Mouse (Mus musculus): ENCODE data around the gene Hdac8.
A peak's percentile ranks its signal among the peaks of the same experiment; 100 is the strongest.

Gene Hdac8

GRCm38 (mm10) chrX:102339396-102340155, 165.6 kb downstream of the Hdac8 start:
- DNase-seq (ENCODE audit: low read depth, low spot score) = no peak

DNA sequence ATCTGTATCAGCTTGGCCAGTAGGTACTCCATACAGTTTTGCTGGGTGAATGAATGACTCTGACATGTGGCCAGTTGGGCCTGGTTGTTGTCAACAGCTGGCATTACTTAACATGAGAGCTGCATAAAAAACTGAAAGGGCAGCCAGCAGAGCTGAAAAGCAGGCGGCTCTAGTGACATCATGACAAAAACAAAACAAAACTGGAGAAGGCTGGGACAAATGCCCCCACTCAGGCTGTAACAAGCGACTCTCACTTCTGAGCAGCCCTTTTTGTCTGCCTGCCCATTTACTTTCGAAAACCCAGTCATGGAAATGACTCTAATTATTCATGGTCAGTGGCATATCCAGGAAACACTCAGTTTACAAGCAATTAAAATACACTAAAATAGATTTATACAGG, 185.5 kb downstream of the Hdac8 start:
- no peak for DNase-seq (ENCODE audit: low read depth, low spot score)

DNA sequence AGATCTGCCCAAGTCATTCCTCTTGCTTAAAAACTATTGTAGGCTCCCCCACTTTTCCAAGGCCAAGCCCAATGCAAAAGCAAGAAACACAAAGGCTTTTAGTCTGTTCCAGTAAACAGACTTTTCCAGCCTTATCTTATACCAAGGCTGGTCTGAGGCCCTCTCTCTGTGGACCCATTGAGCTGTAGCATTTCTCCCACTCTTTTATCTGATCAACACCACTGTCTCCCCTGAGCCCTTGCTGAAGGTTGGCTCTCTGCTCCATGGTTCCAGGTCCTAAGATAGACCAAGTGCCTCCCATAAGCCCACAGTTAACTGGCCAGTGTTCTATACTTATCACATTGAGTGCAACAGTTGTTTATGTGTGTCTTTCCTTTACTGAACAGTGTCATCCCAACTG, 185.9 kb downstream of the Hdac8 start:
- DNase-seq (ENCODE audit: low read depth, low spot score) = no peak

DNA sequence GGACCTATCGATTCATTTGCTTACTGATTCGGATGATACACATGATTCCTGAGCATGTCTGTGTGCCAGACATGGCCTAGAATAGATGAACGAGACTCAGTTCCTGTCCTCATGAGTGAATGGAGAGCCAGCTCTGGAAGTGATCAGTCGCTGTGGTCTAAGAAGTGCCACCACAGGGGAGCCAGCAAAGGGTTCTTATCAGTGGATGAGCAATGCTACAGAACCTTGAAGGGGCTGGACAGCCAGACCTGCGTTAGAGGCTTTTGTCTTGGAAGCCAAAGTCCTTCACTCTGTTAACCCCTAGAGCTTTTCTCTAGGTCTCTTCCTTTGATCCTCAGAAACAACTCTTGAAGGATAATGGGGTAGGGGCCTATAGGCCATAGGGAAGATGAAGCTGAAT, 186.4 kb downstream of the Hdac8 start:
- DNase-seq (ENCODE audit: low read depth, low spot score) = no peak

DNA sequence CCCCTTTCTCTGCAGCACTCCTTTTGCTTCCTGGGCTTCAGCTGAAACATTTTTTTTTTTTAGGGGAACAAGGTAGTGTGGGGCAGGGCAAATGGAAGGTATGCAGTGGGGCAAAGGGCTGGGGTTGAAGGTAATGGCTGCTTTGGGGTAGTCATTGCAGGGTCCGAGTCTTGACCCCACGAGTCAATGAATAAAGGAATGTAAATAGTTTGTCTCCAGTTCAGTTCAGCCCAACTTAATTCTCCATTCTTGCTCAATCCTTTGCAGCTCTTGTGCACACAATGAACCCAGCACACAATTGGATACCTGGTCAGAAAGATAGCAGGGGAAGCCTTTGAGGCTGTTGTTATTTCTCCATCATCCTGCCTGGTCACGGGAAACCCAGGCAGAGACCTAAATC, 194.0 kb downstream of the Hdac8 start:
- DNase-seq (ENCODE audit: low read depth, low spot score) = no peak

- DNase-seq (ENCODE audit: low read depth, low spot score) = no peak
Measured at GRCm38 (mm10) chrX:102307511-102307910, 197.6 kb downstream of the Hdac8 start.

- peak; percentile 31 for DNase-seq (ENCODE audit: low read depth, low spot score)
Measured at GRCm38 (mm10) chrX:102305806-102306205, 199.4 kb downstream of the Hdac8 start.

DNA sequence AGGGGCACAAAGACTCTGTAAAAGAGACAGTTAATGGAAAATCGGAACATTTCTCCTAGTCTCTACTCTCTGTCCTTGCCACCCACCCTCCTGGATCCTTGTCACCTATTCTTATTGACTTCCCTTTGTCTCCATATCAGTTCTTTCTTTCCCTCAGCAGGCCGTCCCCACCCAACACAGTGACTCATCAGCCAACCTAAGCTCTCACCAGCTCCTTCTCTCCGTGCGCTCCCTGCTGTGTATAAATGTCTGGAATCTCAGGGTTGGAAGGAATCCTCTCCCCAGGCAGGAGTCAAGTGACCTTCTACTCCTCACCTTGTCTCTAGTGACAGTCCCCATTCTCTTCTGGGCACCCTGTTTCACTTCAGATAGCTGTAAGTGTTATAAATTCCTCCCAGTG, 200.2 kb downstream of the Hdac8 start:
- DNase-seq (ENCODE audit: low read depth, low spot score) = peak; percentile 74

GRCm38 (mm10) chrX:102302476-102302875, 202.7 kb downstream of the Hdac8 start:
- DNase-seq (ENCODE audit: low read depth, low spot score) = peak; percentile 7

- no peak for DNase-seq (ENCODE audit: low read depth, low spot score)
Measured at GRCm38 (mm10) chrX:102284889-102285288, 220.3 kb downstream of the Hdac8 start.

DNA sequence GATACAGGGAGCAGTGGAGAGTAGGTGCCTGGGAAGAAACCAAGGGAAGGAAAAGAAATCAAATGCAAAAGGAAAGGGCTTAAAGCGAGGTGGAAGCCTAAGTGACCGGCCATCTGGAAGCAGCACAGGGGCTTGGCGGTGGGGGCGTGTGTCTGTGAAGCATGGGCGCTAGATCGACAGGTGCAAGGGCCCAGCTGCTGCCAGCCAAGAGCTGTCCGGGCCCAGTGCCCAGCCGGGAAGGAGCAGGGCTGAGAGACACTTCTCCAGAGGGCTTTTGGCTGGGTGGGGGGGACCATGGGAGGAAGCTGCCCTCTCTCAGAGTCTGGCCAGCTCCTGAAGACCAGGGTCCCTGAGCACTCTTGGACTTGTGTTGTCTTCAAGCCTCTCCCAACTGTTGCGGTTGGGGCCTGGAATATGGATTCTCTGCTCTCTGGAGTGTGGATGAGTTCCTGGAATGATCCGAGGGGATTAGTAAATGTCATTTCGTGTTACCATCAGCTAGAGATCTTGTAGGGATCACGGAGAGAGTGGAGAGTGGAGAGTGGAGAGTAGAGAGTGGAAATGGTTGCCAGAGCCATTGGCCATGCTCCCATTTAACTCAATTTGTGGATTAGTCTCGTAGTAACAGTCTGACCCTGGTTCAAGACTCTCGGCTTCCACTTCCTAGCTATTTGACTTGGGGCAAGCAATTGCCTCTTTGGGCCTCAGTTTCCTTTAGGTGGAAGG, 242.4 kb downstream of the Hdac8 start:
- DNase-seq (ENCODE audit: low read depth, low spot score) = no peak

GRCm38 (mm10) chrX:102259772-102260171, 245.4 kb downstream of the Hdac8 start:
- DNase-seq (ENCODE audit: low read depth, low spot score) = no peak

- DNase-seq (ENCODE audit: low read depth, low spot score) = peak; percentile 3
Measured at GRCm38 (mm10) chrX:102253892-102254291, 251.3 kb downstream of the Hdac8 start.

DNA sequence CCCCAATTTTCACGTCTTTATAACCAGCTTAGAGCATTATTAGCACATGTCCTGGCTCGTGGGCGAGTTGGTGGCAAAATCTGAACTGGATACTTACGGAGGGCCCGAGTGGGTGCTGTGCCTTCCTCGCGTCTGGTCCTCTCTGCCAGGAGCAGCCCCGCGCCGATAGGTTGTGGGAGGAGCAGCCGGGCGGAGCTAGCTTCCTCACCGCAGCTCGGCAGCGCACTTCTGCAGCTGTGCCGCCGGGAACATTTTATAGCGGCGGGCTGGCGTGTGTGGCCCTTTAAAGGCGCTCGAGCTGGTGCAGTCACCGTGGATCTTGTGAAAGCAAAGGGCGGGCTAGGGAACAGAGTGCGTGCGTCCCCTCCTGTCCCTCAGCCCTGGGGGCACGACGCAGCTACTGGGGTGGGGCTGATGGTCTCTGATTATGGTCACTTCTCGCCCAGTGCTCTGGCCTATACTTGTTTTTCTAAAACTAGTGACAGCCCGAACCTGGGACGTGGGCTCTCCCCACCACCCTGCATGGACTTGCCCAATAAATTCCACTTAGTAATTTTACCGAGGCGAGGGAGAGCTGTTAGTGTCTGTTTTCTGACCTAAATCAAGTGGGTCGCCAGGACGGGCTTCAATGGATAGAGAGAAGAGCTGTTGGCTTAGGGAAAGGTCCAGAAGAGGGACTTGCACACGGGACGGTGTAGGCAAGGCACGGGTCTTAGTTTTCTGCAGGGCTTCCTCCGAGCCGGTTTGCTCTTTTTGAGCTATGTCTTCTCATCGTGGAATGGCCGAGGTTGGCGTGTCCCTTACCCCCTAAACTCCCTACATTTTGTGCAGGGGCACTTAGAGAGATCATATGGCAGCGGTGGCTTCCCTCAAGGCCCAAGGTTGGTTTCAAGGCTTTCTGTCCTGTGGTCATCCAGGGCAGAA, 253.0 kb downstream of the Hdac8 start, which contains the start of gene Cited1:
Cited1 (minus strand) TSS at position 245 of the 924 bp plus-strand sequence.
- DNase-seq (ENCODE audit: low read depth, low spot score) = peak; percentile 71

DNA sequence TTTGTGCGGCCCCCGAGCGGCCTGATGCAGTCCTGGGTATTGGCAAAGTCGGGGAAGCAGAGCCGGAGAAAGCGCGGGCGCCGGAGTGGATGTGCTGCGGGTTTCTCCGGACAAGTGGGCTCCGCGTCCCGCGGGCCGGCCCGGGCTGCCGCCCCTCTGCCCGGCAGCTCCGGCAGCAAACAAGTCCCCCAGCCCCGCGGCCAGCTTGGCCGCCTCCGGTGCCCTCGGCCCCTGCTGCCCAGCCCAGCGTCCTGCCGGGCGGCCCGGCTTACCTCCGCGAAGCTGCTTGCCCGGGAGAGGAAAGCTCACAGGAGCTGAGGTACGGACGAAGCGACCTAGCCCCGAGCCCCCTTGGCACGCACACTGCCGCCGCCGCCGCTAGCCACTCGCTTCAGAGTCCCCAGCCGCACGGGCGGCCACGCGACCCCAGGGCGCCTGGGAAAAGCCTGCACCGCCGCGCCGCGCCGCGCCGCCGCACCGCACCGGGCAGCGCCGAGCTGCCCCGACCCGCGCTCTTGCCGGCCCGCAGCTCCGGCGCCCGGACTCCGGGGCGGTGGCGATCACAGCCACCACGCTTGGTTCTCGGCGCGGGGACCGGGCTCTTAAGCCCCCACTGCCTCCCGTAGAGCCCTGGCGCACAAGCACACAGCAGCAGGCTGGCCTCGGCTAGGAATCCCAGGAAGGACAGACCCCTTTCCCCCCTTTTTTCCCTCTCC, 253.8 kb downstream of the Hdac8 start:
- DNase-seq (ENCODE audit: low read depth, low spot score) = no peak

- peak; percentile 17 for DNase-seq (ENCODE audit: low read depth, low spot score)
Measured at GRCm38 (mm10) chrX:102250891-102251170, 254.3 kb downstream of the Hdac8 start.

- peak; percentile 9 for DNase-seq (ENCODE audit: low read depth, low spot score)
Measured at GRCm38 (mm10) chrX:102250150-102250890, 254.8 kb downstream of the Hdac8 start.

- no peak for DNase-seq (ENCODE audit: low read depth, low spot score)
Measured at GRCm38 (mm10) chrX:102244334-102244733, 260.8 kb downstream of the Hdac8 start.

All from ES-CJ7 (cell line).